Mouse (Mus musculus) myocyte (in vitro differentiated cells): ENCODE measurements around the gene Ddah2.

Experiments used
- E2F4 ChIP-seq: IDR thresholded peaks from one replicate; pipeline ENCODE4 v1.6.1; 2011; ENCODE audit warnings: mild to moderate bottlenecking, control low read depth, moderate library complexity; ENCODE audit not compliant: insufficient read depth
- MAX ChIP-seq: IDR thresholded peaks from one replicate; pipeline ENCODE4 v1.6.1; 2011; ENCODE audit warnings: low read depth, mild to moderate bottlenecking, control low read depth
- MYOG ChIP-seq, 3 experiments: IDR thresholded peaks; one replicate each; pipeline ENCODE4 v1.6.1; 2011; ENCODE audit warnings: control low read depth in 2 of 3, low read depth in 2 of 3, mild to moderate bottlenecking in 2 of 3; ENCODE audit not compliant: insufficient read length in 2 of 3, control insufficient read depth in 1 of 3, insufficient read depth in 1 of 3
- POLR2A ChIP-seq: IDR thresholded peaks from one replicate; pipeline ENCODE4 v1.6.1; 2011; ENCODE audit warnings: low read depth, mild to moderate bottlenecking, control low read depth, moderate library complexity; ENCODE audit not compliant: insufficient read length
- POLR2AphosphoS2 ChIP-seq: IDR thresholded peaks from one replicate; pipeline ENCODE4 v1.6.1; 2011; ENCODE audit warnings: low read depth, control low read depth; ENCODE audit not compliant: insufficient read length
- TCF3 ChIP-seq: IDR thresholded peaks from one replicate; pipeline ENCODE4 v1.6.1; 2011; ENCODE audit warnings: low read depth, control low read depth; ENCODE audit not compliant: insufficient read length
- USF1 ChIP-seq: IDR thresholded peaks from one replicate; pipeline ENCODE4 v1.6.1; 2011; ENCODE audit warnings: low read depth, mild to moderate bottlenecking, control low read depth, moderate library complexity

DNA sequence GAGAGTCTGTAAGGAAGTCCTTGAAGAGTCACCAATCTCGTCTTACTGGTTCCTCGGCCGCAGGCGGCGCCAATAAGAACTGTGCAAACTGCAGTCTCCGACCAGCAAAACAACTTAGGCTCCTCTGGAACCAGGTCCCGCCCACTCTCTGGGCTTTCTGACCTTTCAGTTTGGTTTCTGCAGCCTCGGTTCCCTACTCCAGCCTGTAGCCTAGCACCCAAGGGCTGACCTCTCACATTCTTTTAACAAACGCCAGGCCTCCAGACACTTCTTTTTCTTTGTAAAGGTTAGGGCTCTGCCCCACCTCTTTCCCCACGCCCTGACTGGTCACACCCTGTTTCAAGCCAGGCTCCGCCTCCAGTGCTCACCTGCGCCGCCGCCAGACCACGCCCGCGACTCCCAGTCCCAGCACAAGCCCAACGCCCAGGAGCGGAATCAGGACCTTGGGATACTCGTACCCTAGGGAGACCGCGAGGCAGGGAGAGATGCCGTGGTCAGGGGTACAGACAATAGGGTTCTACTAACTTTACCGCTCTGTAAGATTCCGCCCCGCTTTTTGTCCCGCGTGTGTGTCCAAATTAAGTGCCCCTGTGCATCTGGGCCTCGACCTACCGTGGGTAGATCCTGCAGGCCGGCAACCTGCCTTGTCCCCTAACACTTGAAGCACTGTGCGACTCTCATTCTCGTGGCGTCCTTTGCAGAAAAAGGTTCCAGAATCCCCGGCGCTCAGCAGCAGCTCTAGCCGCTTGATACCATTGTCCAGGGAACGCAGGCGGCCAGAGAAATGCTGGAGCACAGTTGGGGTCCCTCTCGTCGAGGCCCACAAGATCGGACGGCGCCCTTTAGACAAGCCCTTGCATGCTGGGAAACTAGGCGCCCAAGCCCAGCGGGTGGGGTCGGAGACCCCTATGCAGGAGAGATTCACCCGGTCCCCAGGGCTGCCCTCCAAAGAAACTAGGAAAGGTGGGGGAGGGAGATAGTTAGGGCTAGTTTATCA, 6.4 kb downstream of the Ddah2 start, which contains the start of gene Ly6g6c:
- no peak for TF ChIP-seq POLR2A
- TF ChIP-seq POLR2AphosphoS2: no peak
- no peak for TF ChIP-seq TCF3
- TF ChIP-seq USF1: no peak
- no peak for TF ChIP-seq MYOG (IDR thresholded peaks at IDR 0.05; ENCODE audit: control insufficient read depth in 1 of 3, insufficient read depth in 1 of 3, insufficient read length in 2 of 3, low read depth in 2 of 3)
- TF ChIP-seq MAX: no peak
- TF ChIP-seq E2F4: no peak
